Mouse (Mus musculus) layer of hippocampus, adult 9-11 months (tissue): ENCODE data around the gene C1qtnf2.
A peak's percentile ranks its signal among the peaks of the same experiment; 100 is the strongest.

Source experiments
- DNase-seq: peaks from one replicate; pipeline ENCODE4 v3.0.0; 2022

C1qtnf2 gene

GRCm38 (mm10) chr11:43474225-43474774 is at the start of gene C1qtnf2:
Gene C1qtnf2, plus strand, starts transcription at chr11:43474276.
- no peak for DNase-seq

- DNase-seq: no peak
Observed at GRCm38 (mm10) chr11:43424386-43424785, 49.7 kb upstream of the C1qtnf2 start.

- no peak for DNase-seq
Observed at GRCm38 (mm10) chr11:43425166-43425709, 48.8 kb upstream of the C1qtnf2 start.

GRCm38 (mm10) chr11:43425824-43426413 is 48.2 kb upstream of the C1qtnf2 start, which contains the start of gene Pttg1:
Gene Pttg1, minus strand, starts transcription at chr11:43426251.
- DNase-seq: peak; percentile 76

- no peak for DNase-seq
Observed at GRCm38 (mm10) chr11:43426414-43426884, 47.6 kb upstream of the C1qtnf2 start.

GRCm38 (mm10) chr11:43433254-43434023 is 40.6 kb upstream of the C1qtnf2 start, which contains the start of gene Slu7:
Gene Slu7, plus strand, starts transcription at chr11:43433744.
- DNase-seq: peak; percentile 76

- DNase-seq: no peak
Observed at GRCm38 (mm10) chr11:43434024-43434407, 40.1 kb upstream of the C1qtnf2 start.

GRCm38 (mm10) chr11:43441121-43441520 is 33.0 kb upstream of the C1qtnf2 start:
- DNase-seq: no peak

- no peak for DNase-seq
Observed at GRCm38 (mm10) chr11:43443183-43443582, 30.9 kb upstream of the C1qtnf2 start.

- no peak for DNase-seq
Observed at GRCm38 (mm10) chr11:43449916-43450315, 24.2 kb upstream of the C1qtnf2 start.

GRCm38 (mm10) chr11:43451322-43451721 is 22.8 kb upstream of the C1qtnf2 start:
- DNase-seq: no peak

GRCm38 (mm10) chr11:43452266-43452665 is 21.8 kb upstream of the C1qtnf2 start:
- no peak for DNase-seq

- DNase-seq: no peak
Observed at GRCm38 (mm10) chr11:43463204-43463603, 10.9 kb upstream of the C1qtnf2 start.

- DNase-seq: no peak
Observed at GRCm38 (mm10) chr11:43470118-43470517, 4.0 kb upstream of the C1qtnf2 start.

GRCm38 (mm10) chr11:43470881-43471820 is 2.9 kb upstream of the C1qtnf2 start:
- DNase-seq: no peak

- no peak for DNase-seq
Observed at GRCm38 (mm10) chr11:43473115-43473514, 961 bp upstream of the C1qtnf2 start.

- no peak for DNase-seq
Observed at GRCm38 (mm10) chr11:43473635-43474224, 346 bp upstream of the C1qtnf2 start.

- DNase-seq: no peak
Observed at GRCm38 (mm10) chr11:43479376-43479775, 5.3 kb downstream of the C1qtnf2 start.

- no peak for DNase-seq
Observed at GRCm38 (mm10) chr11:43480561-43480960, 6.5 kb downstream of the C1qtnf2 start.

GRCm38 (mm10) chr11:43481672-43482522 is 7.8 kb downstream of the C1qtnf2 start:
- no peak for DNase-seq
